8 mouse cellular contexts compared by ENCODE assay signal in the genomic region with DNA sequence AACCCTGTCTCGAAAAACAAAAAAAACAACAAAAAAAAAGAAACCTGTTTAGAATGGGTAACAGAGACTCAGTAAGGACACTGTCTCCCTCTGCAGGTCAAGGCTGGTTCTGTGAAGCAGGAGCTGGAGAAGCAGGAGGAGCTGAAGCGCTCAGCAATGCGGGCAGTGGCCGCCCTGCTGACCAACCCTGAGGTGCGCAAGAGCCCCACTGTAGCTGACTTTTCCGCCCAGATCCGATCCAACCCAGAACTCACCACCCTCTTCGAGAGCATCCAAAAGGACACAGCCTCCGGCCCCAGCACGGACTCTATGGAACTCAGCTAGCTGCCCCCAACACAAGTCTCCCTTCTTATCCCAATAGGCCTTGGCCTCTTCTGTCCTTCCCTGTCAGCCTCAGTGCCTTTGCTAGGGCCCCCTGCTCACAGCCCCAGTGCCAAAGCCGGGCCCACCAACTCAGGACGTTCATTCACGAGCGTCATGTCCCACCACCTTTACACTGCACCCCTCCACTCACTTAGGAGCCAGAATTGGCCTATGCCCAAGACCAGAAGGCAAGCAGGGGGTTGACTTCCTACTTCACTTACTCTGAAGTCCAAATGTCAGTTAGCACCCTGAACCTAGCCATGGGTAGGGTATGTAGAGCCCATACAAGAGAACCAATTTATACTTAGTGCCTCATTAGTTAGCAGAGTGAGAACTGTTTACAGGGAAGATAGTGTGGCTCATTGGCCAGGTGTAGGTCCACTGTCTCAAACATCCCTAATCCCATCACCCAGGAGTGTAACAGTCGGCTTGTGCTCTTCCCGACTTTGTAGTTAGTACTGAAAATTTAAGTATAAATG. TPM values are rescaled to one million over a fixed set of nuclear protein-coding genes. Genes with fewer than 3 reads are reported as not detected.
DNase-seq lines count a peak whose midpoint lies in the region; ATAC-seq and TF ChIP-seq lines count a peak whose summit lies in the region.

No protein-coding gene starts in this region.

- no peak overlapping the region for H3K9ac ChIP-seq in forebrain, embryonic 13.5 days
- no peak overlapping the region for H3K9ac ChIP-seq in heart, postnatal 0 days (replicated peaks; ENCODE audit: low read depth, low read length)
- H3K9ac ChIP-seq in liver, embryonic 15.5 days = no peak overlapping the region

- 50% methylated on average over 16 of the region's 16 CpGs for WGBS in forebrain, embryonic 13.5 days
- WGBS in heart, postnatal 0 days = 31% methylated on average over 16 of the region's 16 CpGs
- 47% methylated on average over 16 of the region's 16 CpGs for WGBS in liver, embryonic 15.5 days (ENCODE audit: insufficient replicate concordance)
- 39% methylated on average over 16 of the region's 16 CpGs for WGBS in olfactory bulb, adult 2 months

- peak overlapping the region; percentile 46 for H3K27ac ChIP-seq in forebrain, embryonic 13.5 days
- H3K27ac ChIP-seq in heart, postnatal 0 days (ENCODE audit: low read depth) = no peak overlapping the region
- H3K27ac ChIP-seq in liver, embryonic 15.5 days (replicated peaks) = peak overlapping the region; percentile 9; the same call in 1 of the 2 replicates
- no peak overlapping the region for H3K27ac ChIP-seq in olfactory bulb, adult 2 months (ENCODE audit: insufficient read depth, low read depth, low read length)

- ATAC-seq in forebrain, embryonic 13.5 days = peak; percentile 28; the same call in 1 of the 2 replicates
- peak; percentile 63 for ATAC-seq in heart, postnatal 0 days (ENCODE audit: insufficient read depth, low read depth)
- no peak for ATAC-seq in liver, embryonic 15.5 days (ENCODE audit: insufficient read depth)

- H3K9me3 ChIP-seq in forebrain, embryonic 13.5 days (replicated peaks) = no peaks in the 10 kb centered on the region
- H3K9me3 ChIP-seq in heart, postnatal 0 days (replicated peaks; ENCODE audit: control insufficient read depth, low read length) = no peaks in the 10 kb centered on the region
- H3K9me3 ChIP-seq in liver, embryonic 15.5 days (replicated peaks) = no peaks in the 10 kb centered on the region

- no peak overlapping the region for H3K4me3 ChIP-seq in forebrain, embryonic 13.5 days
- H3K4me3 ChIP-seq in heart, postnatal 0 days (ENCODE audit: low read depth, low read length) = no peak overlapping the region
- H3K4me3 ChIP-seq in liver, embryonic 15.5 days (replicated peaks) = no peak overlapping the region
- no peak overlapping the region for H3K4me3 ChIP-seq in olfactory bulb, adult 2 months (ENCODE audit: insufficient read depth, low read depth, low read length)

- no peak for TF ChIP-seq POLR2A in olfactory bulb, adult 2 months (IDR thresholded peaks at IDR 0.05; ENCODE audit: insufficient read depth, low read depth, low read length)

- H3K27me3 ChIP-seq in forebrain, embryonic 13.5 days = no peaks in the 10 kb centered on the region
- no peaks in the 10 kb centered on the region for H3K27me3 ChIP-seq in heart, postnatal 0 days (ENCODE audit: control insufficient read depth, insufficient read depth, low read length)
- H3K27me3 ChIP-seq in liver, embryonic 15.5 days = no peaks in the 10 kb centered on the region

- peaks cover 83% of the 10 kb centered on the region for H3K36me3 ChIP-seq in forebrain, embryonic 13.5 days (ENCODE audit: poor library complexity, severe bottlenecking)
- peaks cover 78% of the 10 kb centered on the region for H3K36me3 ChIP-seq in heart, postnatal 0 days (replicated peaks; ENCODE audit: control insufficient read depth, insufficient read depth, low read length)
- H3K36me3 ChIP-seq in liver, embryonic 15.5 days (replicated peaks) = peaks cover 82% of the 10 kb centered on the region

- peak; percentile 79 for TF ChIP-seq CTCF in heart, postnatal 0 days (IDR thresholded peaks at IDR 0.05; ENCODE audit: low read depth)
- TF ChIP-seq CTCF in olfactory bulb, adult 2 months (IDR thresholded peaks at IDR 0.05; ENCODE audit: insufficient read depth, low read depth, low read length) = peak; percentile 22; the same call in 1 of the 2 replicates

- H3K4me1 ChIP-seq in forebrain, embryonic 13.5 days = peaks cover 27% of the 10 kb centered on the region
- peaks cover 18% of the 10 kb centered on the region for H3K4me1 ChIP-seq in heart, postnatal 0 days (ENCODE audit: control insufficient read depth, insufficient read depth)
- H3K4me1 ChIP-seq in liver, embryonic 15.5 days (replicated peaks) = peaks cover 33% of the 10 kb centered on the region
- H3K4me1 ChIP-seq in olfactory bulb, adult 2 months (ENCODE audit: control insufficient read depth, insufficient read depth, low read length) = peaks cover 14% of the 10 kb centered on the region

- peak; percentile 86 for DNase-seq in ES-CJ7 (ENCODE audit: low read depth, low spot score)
- DNase-seq in c-Kit-positive CD71-negative TER-119-negative erythroid progenitor cells, embryonic 14.5 days (ENCODE audit: low read depth) = peak; percentile 71
- DNase-seq in heart, postnatal 0 days (ENCODE audit: low spot score) = peak; percentile 86
- DNase-seq in kidney, postnatal 25 days = peak; percentile 90 to 91
- peak; percentile 42 to 53 for DNase-seq in thymus, postnatal 10 days (ENCODE audit: low spot score in 2 of 2)

- TF ChIP-seq EP300 in heart, postnatal 0 days (IDR thresholded peaks at IDR 0.05; ENCODE audit: low read depth) = no peak

- no peak overlapping the region for H3K4me2 ChIP-seq in forebrain, embryonic 13.5 days
- H3K4me2 ChIP-seq in heart, postnatal 0 days (ENCODE audit: low read depth, low read length) = no peak overlapping the region
- no peak overlapping the region for H3K4me2 ChIP-seq in liver, embryonic 15.5 days

RNA-seq across cellular contexts. Expression of a gene that starts 4.8 kb away (rescaled TPM):
- polyA plus RNA-seq in forebrain, embryonic 13.5 days (2015; fragmentation: Nextera tagmentation; extraction: Ambion mirVana) = 1,595 and 1,910 TPM in 2 replicates
- total RNA-seq in heart, postnatal 0 days (2014; rRNA removed; ENCODE audit: low replicate concordance) = 1,019 and 1,034 TPM in 2 replicates
- polyA plus RNA-seq in heart, postnatal 0 days (2015; fragmentation: Nextera tagmentation; extraction: Ambion mirVana) = 1,074 and 1,115 TPM in 2 replicates
- 836 and 1,114 TPM in 2 replicates for polyA plus RNA-seq in liver, embryonic 15.5 days (2015; fragmentation: Nextera tagmentation; extraction: Ambion mirVana)
- 886 TPM in 1 of 2 replicates, not detected in the other for polyA plus RNA-seq in olfactory bulb, adult 2 months (2012; ENCODE audit: insufficient read depth, insufficient read length, low replicate concordance, missing spikeins)

RNA-seq across cellular contexts. Expression of a gene that starts 29.4 kb away (rescaled TPM):
- polyA plus RNA-seq in forebrain, embryonic 13.5 days (2015; fragmentation: Nextera tagmentation; extraction: Ambion mirVana) = 23.8 and 26.5 TPM in 2 replicates
- total RNA-seq in heart, postnatal 0 days (2014; rRNA removed; ENCODE audit: low replicate concordance) = 50.9 and 56.5 TPM in 2 replicates
- 29.2 and 30.0 TPM in 2 replicates for polyA plus RNA-seq in heart, postnatal 0 days (2015; fragmentation: Nextera tagmentation; extraction: Ambion mirVana)
- 2.9 and 3.0 TPM in 2 replicates for polyA plus RNA-seq in liver, embryonic 15.5 days (2015; fragmentation: Nextera tagmentation; extraction: Ambion mirVana)
- polyA plus RNA-seq in olfactory bulb, adult 2 months (2012; ENCODE audit: insufficient read depth, insufficient read length, low replicate concordance, missing spikeins) = not detected in 2 replicates

RNA-seq across cellular contexts. Expression of a gene that starts 34.5 kb away (rescaled TPM):
- 1.7 and 1.9 TPM in 2 replicates for polyA plus RNA-seq in forebrain, embryonic 13.5 days (2015; fragmentation: Nextera tagmentation; extraction: Ambion mirVana)
- 1.5 TPM in 1 of 2 replicates, not detected in the other for total RNA-seq in heart, postnatal 0 days (2014; rRNA removed; ENCODE audit: low replicate concordance)
- 0.29 and 0.30 TPM in 2 replicates for polyA plus RNA-seq in heart, postnatal 0 days (2015; fragmentation: Nextera tagmentation; extraction: Ambion mirVana)
- 0.06 and 0.15 TPM in 2 replicates for polyA plus RNA-seq in liver, embryonic 15.5 days (2015; fragmentation: Nextera tagmentation; extraction: Ambion mirVana)
- polyA plus RNA-seq in olfactory bulb, adult 2 months (2012; ENCODE audit: insufficient read depth, insufficient read length, low replicate concordance, missing spikeins) = not detected in 2 replicates

RNA-seq across cellular contexts. Expression of a gene that starts 41.6 kb away (rescaled TPM):
- 0.78 and 0.84 TPM in 2 replicates for polyA plus RNA-seq in forebrain, embryonic 13.5 days (2015; fragmentation: Nextera tagmentation; extraction: Ambion mirVana)
- 0.23 and 2.3 TPM in 2 replicates for total RNA-seq in heart, postnatal 0 days (2014; rRNA removed; ENCODE audit: low replicate concordance)
- 0.26 and 0.40 TPM in 2 replicates for polyA plus RNA-seq in heart, postnatal 0 days (2015; fragmentation: Nextera tagmentation; extraction: Ambion mirVana)
- 24.7 and 29.2 TPM in 2 replicates for polyA plus RNA-seq in liver, embryonic 15.5 days (2015; fragmentation: Nextera tagmentation; extraction: Ambion mirVana)
- polyA plus RNA-seq in olfactory bulb, adult 2 months (2012; ENCODE audit: insufficient read depth, insufficient read length, low replicate concordance, missing spikeins) = not detected in 2 replicates

RNA-seq across cellular contexts. Expression of a gene that starts 49.4 kb away (rescaled TPM):
- 20.4 and 21.3 TPM in 2 replicates for polyA plus RNA-seq in forebrain, embryonic 13.5 days (2015; fragmentation: Nextera tagmentation; extraction: Ambion mirVana)
- 1.2 and 1.5 TPM in 2 replicates for total RNA-seq in heart, postnatal 0 days (2014; rRNA removed; ENCODE audit: low replicate concordance)
- polyA plus RNA-seq in heart, postnatal 0 days (2015; fragmentation: Nextera tagmentation; extraction: Ambion mirVana) = 3.4 and 4.8 TPM in 2 replicates
- 8.0 and 8.8 TPM in 2 replicates for polyA plus RNA-seq in liver, embryonic 15.5 days (2015; fragmentation: Nextera tagmentation; extraction: Ambion mirVana)
- not detected in 2 replicates for polyA plus RNA-seq in olfactory bulb, adult 2 months (2012; ENCODE audit: insufficient read depth, insufficient read length, low replicate concordance, missing spikeins)

Comparison
In these comparisons a context has a peak if more than half of its experiments do, and no peak if none do; other contexts are left out.
1. H3K27ac ChIP-seq: peak in forebrain, embryonic 13.5 days (single experiment) and liver, embryonic 15.5 days (single experiment); none in heart, postnatal 0 days (single experiment) and olfactory bulb, adult 2 months (single experiment).
2. Peak in every context shown above with its lines, with median percentiles within 50 percentile points of each other: DNase-seq.